Mouse (Mus musculus): ENCODE results near the gene Gm11938. TPM values are rescaled to one million over a fixed set of nuclear protein-coding genes. Genes with fewer than 3 reads are reported as not detected.

Gene Gm11938
- total RNA-seq, 4 experiments from 2014 or later = not detected

- DNase-seq = no peak
Measured at GRCm38 (mm10) chr11:99573164-99573563, 29.9 kb downstream of the Gm11938 start.

DNA sequence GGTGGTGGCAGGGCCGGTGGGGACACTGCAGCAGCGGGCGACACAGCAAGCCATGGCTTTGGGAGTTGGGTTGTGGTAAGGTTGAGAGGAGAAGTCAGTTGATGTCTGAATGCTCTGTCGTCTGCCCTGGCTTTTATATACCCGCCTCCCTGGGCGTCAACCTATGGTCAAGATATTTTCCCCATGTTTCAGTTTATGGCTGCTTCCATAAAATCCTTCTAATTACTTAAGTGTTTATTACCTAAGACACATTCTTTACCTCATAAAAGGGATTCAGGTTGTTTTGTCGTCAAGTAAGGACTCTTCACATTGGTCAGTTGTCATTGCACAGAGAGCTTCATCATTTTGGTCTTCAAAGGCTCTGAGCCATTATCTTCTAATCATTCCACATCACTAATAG lies 36.6 kb downstream of the Gm11938 start, which contains the start of gene Krtap3-1:
Gene Krtap3-1 (minus strand): TSS at position 101 of the 400 bp plus-strand sequence.
- no peak for DNase-seq

GRCm38 (mm10) chr11:99562580-99562979 lies 40.5 kb downstream of the Gm11938 start:
- DNase-seq = no peak

- DNase-seq = no peak
Measured at GRCm38 (mm10) chr11:99559366-99559765, 43.7 kb downstream of the Gm11938 start, which contains the start of gene Gm11939. TSS of gene Gm11939 (minus strand) at chr11:99559466.

DNA sequence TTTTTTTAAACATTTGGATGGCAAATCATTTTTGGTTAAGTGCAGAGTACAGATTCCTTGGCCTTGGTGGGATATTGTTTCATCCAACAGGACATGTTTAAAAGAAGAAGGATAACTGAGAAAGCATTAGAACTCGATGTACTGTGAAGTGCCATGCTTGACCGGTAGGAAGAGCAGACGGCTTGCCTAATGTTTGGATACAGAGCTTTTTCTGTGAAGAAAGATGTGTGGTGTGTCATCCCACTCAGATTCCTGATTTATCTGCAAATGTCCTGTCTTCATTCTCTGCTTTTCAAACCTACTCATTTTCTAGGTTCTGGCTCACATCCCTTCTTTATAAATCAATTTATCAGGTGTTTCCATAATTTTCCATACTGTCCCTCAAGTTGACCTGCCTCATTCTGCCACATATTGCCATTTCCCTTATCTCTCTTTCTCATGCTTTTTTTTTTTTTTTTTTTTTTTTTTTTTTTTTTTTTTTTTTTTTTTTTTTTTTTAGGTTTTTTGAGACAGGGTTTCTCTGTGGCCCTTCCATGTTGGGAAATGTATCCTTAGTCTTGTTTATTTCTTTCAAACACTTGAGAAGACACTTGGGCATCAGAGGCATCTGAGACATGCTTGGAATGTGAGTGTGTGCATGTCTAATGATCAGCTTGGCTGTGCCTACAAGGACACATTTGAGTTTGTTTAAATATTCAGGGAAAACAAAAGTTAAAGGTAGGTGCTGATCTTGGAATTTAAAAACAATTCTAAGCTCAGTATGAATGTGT lies 44.9 kb downstream of the Gm11938 start:
- no peak for DNase-seq

DNA sequence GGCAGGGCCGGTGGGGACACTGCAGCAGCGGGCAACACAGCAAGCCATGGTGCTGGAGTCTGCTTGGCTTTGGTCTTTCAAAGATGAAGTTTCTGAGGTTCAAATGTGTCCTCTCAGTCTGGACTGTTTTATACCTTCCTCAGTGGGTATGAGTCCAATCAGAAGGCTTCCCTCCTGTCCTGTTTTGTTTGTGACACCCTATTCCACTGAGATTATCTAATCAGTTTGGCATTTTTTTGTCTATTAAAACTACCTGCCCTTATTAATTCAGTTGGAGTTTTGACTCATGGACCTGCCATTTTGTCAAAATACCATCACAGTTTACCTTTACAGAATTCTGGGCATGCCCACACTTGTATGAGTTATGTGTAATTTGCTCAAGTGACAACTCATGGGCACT lies 46.4 kb downstream of the Gm11938 start, which contains the start of gene Krtap3-2:
Gene Krtap3-2 (minus strand): TSS at position 101 of the 400 bp plus-strand sequence.
- no peak for DNase-seq

GRCm38 (mm10) chr11:99556195-99556594 lies 46.9 kb downstream of the Gm11938 start:
- no peak for DNase-seq

Other genes starting within 250 kb of the Gm11938 start
- gene Krt28, start 228.4 kb downstream of the Gm11938 start, total RNA-seq (2022) = not detected
- 1 to 10 TPM; 4.5 to 9.5 (median 8.0) TPM for gene Krt10, start 213.9 kb downstream of the Gm11938 start, total RNA-seq (2022)
- gene Krt12, start 181.0 kb downstream of the Gm11938 start, total RNA-seq (2022) = not detected
- gene Krt20, start 165.2 kb downstream of the Gm11938 start, total RNA-seq (2022) = under 1 TPM in 1 of 4 experiments, not detected in 3; 0.13 TPM
- under 1 TPM in 1 of 4 experiments, not detected in 3; 0.20 TPM for gene Krt23, start 110.2 kb downstream of the Gm11938 start, total RNA-seq (2022)
- gene Krt39, start 82.0 kb downstream of the Gm11938 start, total RNA-seq (2022) = not detected
- gene Krt40, start 60.1 kb downstream of the Gm11938 start, total RNA-seq (2022) = not detected
- not detected for gene Krtap3-3, start 52.4 kb downstream of the Gm11938 start, total RNA-seq (2022)
- not detected for gene Krtap3-2, start 46.5 kb downstream of the Gm11938 start, total RNA-seq (2022)
- not detected for gene Gm11939, start 43.8 kb downstream of the Gm11938 start, total RNA-seq (2022)
- not detected for gene Krtap3-1, start 36.7 kb downstream of the Gm11938 start, total RNA-seq (2022)
- not detected for gene Krtap1-5, start 22.3 kb downstream of the Gm11938 start, total RNA-seq (2022)
- not detected for gene Krtap1-4, start 19.7 kb downstream of the Gm11938 start, total RNA-seq (2022)
- gene Krtap1-3, start 12.0 kb downstream of the Gm11938 start, total RNA-seq (2022) = not detected
- not detected for gene Krtap9-3, start 5.2 kb downstream of the Gm11938 start, total RNA-seq (2022)
- gene Gm11937, start 6.9 kb upstream of the Gm11938 start, total RNA-seq (2022) = not detected
- not detected for gene Krtap2-4, start 11.5 kb upstream of the Gm11938 start, total RNA-seq (2022)
- gene Gm11562, start 17.1 kb upstream of the Gm11938 start, total RNA-seq (2022) = not detected
- gene Krtap4-1, start 24.9 kb upstream of the Gm11938 start, total RNA-seq (2022) = not detected
- gene Krtap4-2, start 31.8 kb upstream of the Gm11938 start, total RNA-seq (2022) = not detected
- gene Krtap4-7, start 40.8 kb upstream of the Gm11938 start, total RNA-seq (2022) = not detected
- gene Gm11555, start 46.9 kb upstream of the Gm11938 start, total RNA-seq (2022) = not detected
- not detected for gene Gm11563, start 55.7 kb upstream of the Gm11938 start, total RNA-seq (2022)
- gene Krtap4-6, start 62.7 kb upstream of the Gm11938 start, total RNA-seq (2022) = not detected
- not detected for gene Gm14190, start 87.4 kb upstream of the Gm11938 start, total RNA-seq (2022)
- gene Gm14180, start 131.0 kb upstream of the Gm11938 start, total RNA-seq (2022) = not detected
- gene Gm11595, start 169.6 kb upstream of the Gm11938 start, total RNA-seq (2022) = not detected
- gene Krtap4-8, start 177.4 kb upstream of the Gm11938 start, total RNA-seq (2022) = not detected
- not detected for gene Krtap4-9, start 181.9 kb upstream of the Gm11938 start, total RNA-seq (2022)
- not detected for gene Gm11596, start 190.2 kb upstream of the Gm11938 start, total RNA-seq (2022)
- gene Gm11569, start 195.6 kb upstream of the Gm11938 start, total RNA-seq (2022) = not detected
- gene Gm11554, start 201.1 kb upstream of the Gm11938 start, total RNA-seq (2022) = not detected
- gene Krtap4-13, start 206.6 kb upstream of the Gm11938 start, total RNA-seq (2022) = not detected
- gene Gm11564, start 212.4 kb upstream of the Gm11938 start, total RNA-seq (2022) = not detected
- gene 2300003K06Rik, start 234.8 kb upstream of the Gm11938 start, total RNA-seq (2022) = not detected
- gene Krtap4-16, start 248.3 kb upstream of the Gm11938 start, total RNA-seq (2022) = not detected

Measured in adrenal gland, adult 8-10 months (tissue).